Mouse (Mus musculus) kidney, postnatal 25 days (tissue): ENCODE measurements at regions not wholly inside any gene's neighbourhood (a gene's known extent, or its start where the extent isn't known, plus 50 kb on each side); places are given as distances from the start of the nearest gene placed in this dataset.
A peak's percentile ranks its signal among the peaks of the same experiment; 100 is the strongest.
"Not testable (repeated sequence)": the region's sequence is repeated elsewhere in the genome, so short reads cannot be mapped to it uniquely, and the experiment has no call there.

Experiments used
- DNase-seq, 2 experiments: peaks; one replicate each; pipeline ENCODE4 v3.0.0; 2021; ENCODE audit warnings: mixed read lengths in 2 of 2

GRCm38 (mm10) chr17:47269053-47269891 lies 99.4 kb upstream of the Mrps10 start:
- DNase-seq = no peak

- no peak for DNase-seq
These were observed 100.8 kb upstream of the Mrps10 start for GRCm38 (mm10) chr17:47267843-47268242.

- DNase-seq = no peak
These were observed 101.6 kb upstream of the Mrps10 start for GRCm38 (mm10) chr17:47267076-47267475.

DNA sequence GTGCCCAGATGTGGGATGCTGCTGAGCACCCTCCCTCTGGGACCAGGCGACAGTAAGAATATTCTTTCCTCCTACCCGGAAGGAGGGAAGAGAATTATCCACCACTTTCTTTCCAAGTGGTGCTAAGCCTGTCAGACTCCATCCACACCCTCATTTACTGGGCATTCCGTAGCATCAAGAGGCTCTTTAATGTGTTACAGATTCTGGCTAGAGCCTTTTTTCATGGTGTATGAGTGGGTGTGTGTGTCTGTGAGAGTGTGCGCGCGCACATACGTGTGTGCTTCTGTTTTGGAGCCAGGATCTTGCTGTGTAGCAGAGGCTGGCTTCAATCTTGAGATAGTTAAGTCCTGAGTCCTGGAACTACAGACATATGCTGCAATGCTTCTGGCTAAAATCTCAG lies 102.4 kb upstream of the Mrps10 start:
- DNase-seq = no peak

DNA sequence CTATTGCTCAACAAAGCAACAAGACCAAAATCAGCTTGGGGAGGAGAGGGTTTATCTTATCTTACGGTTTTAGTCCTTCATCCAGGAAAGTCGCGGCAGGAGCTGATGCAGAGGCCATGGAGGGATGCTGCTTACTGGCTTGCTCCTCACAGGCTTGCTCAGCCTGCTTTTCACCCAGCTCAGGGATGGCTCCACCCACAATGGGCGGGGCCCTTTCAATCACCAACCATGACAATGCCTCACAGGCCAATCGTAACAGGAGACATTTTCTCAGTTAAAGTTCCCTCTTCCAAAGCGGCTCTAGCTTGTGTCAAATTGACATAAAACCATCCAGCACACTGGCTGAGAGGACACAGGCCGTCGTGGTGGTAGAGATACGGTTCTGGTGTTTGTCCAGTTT lies 105.7 kb upstream of the Mrps10 start:
- no peak for DNase-seq

DNA sequence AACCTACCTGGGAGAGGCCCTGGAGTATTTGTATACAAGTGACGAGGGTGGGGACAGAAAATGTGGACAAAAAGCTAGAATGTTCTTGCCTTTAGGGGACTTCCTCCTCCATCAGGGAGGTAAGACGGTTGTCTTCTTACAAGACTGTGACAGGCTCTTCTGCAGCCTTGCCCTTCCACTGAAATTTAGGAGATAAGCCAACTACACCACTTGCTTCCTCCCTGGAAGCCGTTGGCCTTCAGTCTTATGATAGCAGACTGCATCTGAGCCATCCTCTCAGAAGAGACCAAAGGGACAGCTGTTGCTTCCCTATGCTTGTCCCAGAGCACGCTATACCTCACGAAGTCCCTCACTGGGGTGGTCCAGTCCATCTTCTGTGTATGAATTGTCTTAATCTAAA lies 106.5 kb upstream of the Mrps10 start:
- no peak for DNase-seq

GRCm38 (mm10) chr17:47260976-47261375 lies 107.7 kb upstream of the Mrps10 start:
- no peak for DNase-seq

DNA sequence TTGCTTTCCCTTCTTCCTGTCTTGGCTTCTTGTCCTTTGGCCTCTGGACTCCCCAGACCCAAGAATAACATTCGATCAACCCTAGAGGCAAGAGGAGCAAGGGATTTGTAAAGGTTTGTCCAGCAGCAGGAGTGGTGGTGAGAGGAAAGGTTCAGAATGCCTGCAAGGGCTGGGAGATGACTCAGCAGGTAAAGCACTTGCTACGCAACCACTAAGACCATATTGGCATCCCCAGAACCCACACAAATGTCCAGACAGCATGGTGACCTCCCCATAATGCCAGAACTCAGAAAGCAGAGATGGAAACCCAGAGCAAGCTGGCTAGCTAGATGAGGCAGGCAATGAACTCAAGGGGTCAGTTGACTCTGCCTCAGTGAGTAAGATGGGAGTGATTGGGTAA lies 110.4 kb upstream of the Mrps10 start:
- no peak for DNase-seq

DNA sequence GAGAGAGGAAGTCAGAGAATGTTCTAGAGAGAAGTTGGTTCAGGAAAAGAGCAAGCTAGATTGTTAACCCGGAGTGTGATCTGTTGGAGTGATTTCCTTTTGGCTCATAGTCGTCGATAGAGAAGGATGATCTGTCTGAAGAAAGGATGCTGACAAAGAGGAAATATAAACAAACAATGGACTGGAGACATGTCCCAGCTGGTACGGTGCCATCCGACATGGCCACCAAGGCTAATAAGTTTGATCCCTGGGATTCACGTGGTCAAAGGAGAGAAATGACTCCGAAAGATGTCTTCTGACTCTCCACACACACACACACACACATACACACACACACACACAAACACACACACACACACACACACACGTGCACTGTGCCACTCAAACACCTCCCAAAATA lies 113.5 kb upstream of the Mrps10 start:
- no peak for DNase-seq

DNA sequence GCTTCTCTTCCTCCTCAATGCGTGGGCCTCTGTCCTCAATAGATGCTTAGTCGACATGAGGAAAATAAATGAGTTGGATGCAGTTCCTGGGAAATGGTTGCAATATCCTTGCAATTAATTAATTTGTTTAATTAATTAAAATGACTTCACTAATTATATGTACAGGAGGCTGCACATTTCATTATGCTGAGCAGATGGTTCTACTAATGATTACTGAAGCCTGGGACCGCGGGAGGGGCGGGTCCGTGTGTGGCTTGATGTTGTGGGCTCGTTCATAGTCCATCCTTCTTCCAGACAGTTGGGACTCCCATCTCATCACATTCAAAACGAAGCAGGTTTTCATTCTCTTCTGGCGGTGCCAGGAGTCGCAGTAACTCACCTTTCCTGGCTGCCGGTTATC lies 114.7 kb upstream of the Mrps10 start:
- no peak for DNase-seq

DNA sequence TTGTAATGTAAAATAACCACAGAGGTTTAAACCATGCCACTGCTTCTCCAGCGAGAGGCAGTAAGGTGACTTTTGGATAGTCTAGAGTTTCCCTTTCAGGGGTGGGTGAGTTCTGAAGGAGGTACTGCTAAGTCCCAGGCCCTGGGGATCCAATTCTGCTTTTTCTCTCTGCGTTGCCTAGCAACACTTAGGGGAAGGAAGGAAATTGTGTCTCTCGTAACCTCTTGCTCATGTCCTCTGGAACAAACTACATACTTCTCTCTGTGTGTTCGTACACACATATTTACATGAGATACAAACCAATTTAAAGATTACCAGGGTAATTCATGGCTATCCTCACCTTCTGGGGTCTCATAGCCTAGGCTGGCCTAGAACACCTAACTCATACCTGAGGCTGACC lies 118.7 kb upstream of the Mrps10 start:
- no peak for DNase-seq

DNA sequence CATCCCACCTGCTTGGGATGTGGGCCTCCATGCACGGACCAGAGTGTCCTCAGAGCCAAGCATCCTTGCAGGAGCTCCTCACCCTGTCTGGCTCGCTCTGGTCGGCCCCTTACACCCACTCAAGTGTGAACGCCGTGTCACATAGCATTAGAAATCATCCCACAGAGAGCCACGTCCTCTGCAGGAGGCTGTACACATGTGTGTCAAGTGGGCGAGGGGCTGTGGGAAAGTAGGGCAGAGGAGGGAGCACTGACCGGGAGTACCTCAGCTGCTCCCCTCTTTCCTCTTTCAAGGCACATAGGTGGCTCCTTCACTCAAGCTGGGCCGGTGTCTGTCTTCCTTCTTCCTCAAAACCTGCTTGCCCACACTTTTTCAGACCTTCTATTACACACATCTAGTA lies 119.5 kb upstream of the Mrps10 start:
- DNase-seq = no peak

DNA sequence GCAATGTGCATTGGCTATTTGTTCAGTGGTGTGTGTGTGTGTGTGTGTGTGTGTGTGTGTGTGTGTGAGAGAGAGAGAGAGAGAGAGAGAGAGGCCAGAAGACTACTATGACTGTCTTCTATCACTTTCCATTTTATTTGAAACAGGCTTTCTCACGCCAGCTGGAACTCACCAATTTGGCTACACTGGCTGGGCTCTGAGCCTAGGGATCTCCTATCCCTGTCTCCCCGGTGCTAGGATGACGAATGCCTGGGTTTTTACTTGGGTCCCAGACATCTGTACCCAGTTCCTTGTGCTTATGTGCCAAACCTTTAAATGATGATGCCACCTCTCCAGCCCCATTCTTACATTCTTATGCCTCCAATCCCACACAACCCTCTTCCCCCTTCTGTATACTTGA lies 120.6 kb upstream of the Mrps10 start:
- DNase-seq = peak in 1 of 2 experiments; percentile 18

DNA sequence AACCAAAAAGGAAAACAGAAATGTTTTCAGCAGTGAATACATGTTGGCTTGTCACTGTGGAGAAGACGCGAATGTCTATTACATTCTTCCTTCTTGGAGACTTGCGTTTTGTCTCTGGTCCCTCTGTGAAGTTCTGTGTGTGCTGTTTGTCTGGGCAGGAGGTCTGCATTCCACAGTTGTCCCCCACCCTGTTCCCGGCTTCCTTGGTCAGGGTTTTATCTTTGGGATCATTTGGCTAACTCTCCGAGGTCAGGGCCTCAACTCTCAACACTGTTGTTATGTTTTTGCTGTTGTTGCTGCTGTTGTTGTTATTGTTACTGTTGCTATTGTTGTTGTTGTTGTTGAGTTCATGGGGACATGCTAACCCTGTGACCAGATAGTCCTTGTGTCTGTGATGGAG lies 121.2 kb upstream of the Mrps10 start:
- DNase-seq = peak; percentile 20 to 47

- no peak for DNase-seq
These were observed 122.1 kb upstream of the Mrps10 start for GRCm38 (mm10) chr17:47246605-47247004.

- no peak for DNase-seq
These were observed 123.1 kb upstream of the Mrps10 start for GRCm38 (mm10) chr17:47245635-47246034.

GRCm38 (mm10) chr17:47239086-47239485 lies 129.6 kb upstream of the Mrps10 start:
- no peak for DNase-seq

GRCm38 (mm10) chr17:47237881-47238280 lies 130.8 kb upstream of the Mrps10 start:
- DNase-seq = not testable (repeated sequence)

DNA sequence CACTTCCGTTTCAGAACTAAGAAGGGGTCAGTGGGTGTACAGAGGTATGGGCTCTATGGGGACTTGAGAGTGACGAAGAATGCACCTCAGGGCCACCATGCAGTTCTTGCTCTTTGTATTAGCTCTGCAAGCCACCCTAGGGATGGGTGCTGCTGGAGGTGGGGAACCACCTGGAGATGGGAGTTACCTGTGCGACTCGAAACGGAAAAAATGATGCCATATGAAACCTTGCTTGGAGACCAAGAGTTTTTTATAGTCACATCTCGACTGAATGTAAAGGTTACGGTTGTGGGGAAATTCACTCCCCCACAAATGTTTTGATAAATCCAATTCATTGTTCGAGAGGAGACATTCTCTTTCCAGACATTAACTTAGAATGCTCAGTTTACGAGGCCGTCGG lies 134.3 kb upstream of the Mrps10 start:
- no peak for DNase-seq

- DNase-seq = no peak
These were observed 135.5 kb upstream of the Mrps10 start for GRCm38 (mm10) chr17:47233003-47233678.

GRCm38 (mm10) chr17:47230715-47231114 lies 138.0 kb upstream of the Mrps10 start:
- DNase-seq = no peak

- no peak for DNase-seq
These were observed 142.3 kb upstream of the Mrps10 start for GRCm38 (mm10) chr17:47226391-47226790.

GRCm38 (mm10) chr17:47225306-47226269 lies 143.1 kb upstream of the Mrps10 start:
- no peak for DNase-seq
